Mouse (Mus musculus): ENCODE measurements around the gene Mecom.

Mecom gene

DNA sequence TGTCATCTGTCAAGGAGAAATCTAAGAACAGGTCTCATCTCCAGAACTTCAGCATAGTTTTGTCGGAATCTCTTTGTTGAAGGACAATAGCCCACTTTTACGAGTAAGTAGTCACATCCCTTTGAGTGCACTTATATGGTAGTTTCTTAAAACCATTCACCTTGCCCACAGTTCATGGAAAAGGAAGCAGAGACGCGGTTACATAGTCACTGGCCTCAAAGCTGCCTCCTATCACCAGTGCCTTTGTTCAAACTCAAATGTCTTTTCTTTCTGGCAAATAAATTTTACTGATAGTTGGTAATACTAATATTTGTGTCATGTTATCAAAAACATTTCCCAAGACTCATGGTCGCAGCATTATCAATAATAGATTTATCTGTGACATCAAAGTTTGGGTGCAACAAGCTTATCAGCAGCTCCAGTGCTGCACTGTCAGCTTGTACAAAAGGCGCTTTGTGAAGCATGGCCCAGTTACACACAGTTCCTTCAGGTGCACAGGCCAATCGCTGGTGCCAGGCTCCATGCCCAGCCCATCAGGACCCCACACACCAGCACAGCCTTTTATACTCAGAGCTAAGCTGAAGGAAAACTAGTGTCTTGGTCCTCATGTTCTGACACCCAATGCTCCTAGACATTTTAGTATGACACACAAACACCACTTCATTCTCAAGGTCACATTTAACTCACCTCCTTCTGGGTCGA lies 399.3 kb downstream of the Mecom start:
- DNase-seq (ENCODE audit: low spot score in 2 of 2): no peak

- no peak for DNase-seq (ENCODE audit: low spot score in 2 of 2)
Measured at GRCm38 (mm10) chr3:30145051-30145450, 402.8 kb downstream of the Mecom start.

DNA sequence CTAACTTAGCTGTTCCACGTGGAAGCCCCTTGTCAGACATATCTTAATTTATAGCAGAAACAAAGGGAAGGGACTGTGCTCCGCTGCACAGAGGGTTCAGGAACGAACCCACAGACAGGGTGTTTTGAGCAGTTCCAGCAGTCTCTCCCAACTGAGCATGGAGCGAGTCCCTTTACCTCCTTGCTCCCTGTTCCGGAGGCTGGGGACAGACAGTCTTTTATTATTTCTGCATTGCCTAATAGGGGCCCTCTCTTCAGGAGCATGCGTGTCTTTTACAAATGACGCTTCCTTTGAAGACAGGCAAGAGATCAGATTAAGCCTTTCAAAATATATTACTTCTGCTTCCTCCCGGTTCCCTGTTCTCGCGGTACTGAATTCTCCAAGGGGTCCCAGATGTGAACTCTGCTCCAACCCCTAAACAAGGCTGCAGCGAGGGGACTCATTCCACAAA lies 403.8 kb downstream of the Mecom start:
- no peak for DNase-seq (ENCODE audit: low spot score in 2 of 2)

DNA sequence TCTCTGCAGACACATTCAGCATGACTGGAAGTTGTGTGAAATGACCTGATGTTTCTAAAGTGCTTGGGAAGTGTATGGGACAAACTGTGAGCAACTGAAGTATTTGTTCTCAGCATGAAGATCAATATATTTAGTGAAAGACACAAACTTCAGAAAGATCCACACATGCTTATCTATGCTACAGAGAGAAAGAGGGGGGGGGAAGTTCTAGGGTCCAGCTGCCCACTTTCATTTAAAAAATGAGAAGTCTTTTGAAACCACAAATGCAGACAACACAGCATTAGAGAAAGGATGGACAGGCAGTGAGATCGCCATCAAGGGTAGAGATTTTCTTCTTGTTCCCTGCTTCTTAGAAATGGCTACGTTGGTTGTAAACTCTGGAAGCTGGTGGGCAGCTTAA lies 404.4 kb downstream of the Mecom start:
- DNase-seq (ENCODE audit: low spot score in 2 of 2): no peak

GRCm38 (mm10) chr3:30140349-30140748 lies 407.5 kb downstream of the Mecom start:
- DNase-seq (ENCODE audit: low spot score in 2 of 2): no peak

- peak in 1 of 2 experiments; percentile 2 for DNase-seq (ENCODE audit: low spot score in 2 of 2)
Measured at GRCm38 (mm10) chr3:30139678-30140077, 408.1 kb downstream of the Mecom start.

GRCm38 (mm10) chr3:30138588-30138987 lies 409.2 kb downstream of the Mecom start:
- DNase-seq (ENCODE audit: low spot score in 2 of 2): no peak

DNA sequence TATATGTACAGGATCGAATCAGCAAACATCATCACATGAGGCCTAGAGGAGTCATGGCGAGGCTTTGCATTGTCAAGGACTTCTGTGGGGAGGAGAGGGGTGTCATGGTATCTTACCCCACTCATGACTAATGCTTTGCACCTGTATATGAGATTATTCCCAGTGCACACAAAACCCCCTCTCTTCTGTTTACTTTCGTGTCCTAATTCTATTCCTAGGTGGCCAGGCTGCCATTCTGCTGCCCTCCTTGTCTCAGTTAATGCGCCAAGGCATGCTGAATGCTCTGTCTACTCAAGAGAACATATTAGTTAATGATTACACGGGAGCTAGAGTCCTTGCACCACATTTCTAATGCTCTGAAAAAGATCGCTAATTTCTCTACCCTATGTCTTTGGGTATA lies 412.0 kb downstream of the Mecom start:
- no peak for DNase-seq (ENCODE audit: low spot score in 2 of 2)

GRCm38 (mm10) chr3:30135119-30135518 lies 412.7 kb downstream of the Mecom start:
- no peak for DNase-seq (ENCODE audit: low spot score in 2 of 2)

DNA sequence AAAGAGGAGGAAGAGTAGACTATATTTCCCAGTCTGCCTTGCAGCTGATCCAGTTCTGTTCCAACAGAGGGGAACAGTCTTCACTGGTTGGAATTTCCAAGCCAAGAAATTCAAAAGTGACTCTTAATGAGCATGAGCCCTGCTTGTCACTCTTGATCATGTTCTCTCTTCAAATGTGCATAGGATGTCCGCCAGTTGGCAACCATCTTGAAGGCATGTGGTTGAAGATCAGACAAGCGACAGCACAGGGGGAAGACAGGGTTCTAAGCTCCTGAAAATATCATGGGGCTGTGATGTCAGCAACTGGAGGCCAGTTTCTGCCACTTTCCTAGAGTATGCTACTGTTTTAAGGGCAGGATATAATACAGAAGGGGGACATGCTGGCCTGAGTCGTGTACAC lies 414.8 kb downstream of the Mecom start:
- no peak for DNase-seq (ENCODE audit: low spot score in 2 of 2)

DNA sequence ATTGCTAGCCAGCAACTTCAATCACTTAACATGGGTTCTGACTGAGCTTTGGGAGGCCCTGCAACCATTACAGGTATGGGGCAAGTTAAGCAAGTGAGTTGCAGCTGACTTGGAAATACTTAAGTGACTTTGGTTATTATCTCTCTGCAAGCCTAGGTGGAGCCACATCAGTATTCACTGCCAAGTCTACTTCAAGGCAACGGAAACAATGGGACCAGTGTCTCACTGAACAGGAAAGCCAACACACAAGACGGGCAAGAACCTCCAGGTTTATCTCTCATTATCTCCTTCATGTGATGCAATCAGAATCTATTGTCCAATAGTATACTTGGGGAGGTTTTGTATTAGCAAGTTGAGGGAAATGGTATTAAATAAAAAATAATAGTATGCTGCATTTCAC lies 415.4 kb downstream of the Mecom start:
- DNase-seq (ENCODE audit: low spot score in 2 of 2): no peak

GRCm38 (mm10) chr3:30130495-30130894 lies 417.3 kb downstream of the Mecom start:
- no peak for DNase-seq (ENCODE audit: low spot score in 2 of 2)

GRCm38 (mm10) chr3:30122618-30123017 lies 425.2 kb downstream of the Mecom start:
- no peak for DNase-seq (ENCODE audit: low spot score in 2 of 2)

DNA sequence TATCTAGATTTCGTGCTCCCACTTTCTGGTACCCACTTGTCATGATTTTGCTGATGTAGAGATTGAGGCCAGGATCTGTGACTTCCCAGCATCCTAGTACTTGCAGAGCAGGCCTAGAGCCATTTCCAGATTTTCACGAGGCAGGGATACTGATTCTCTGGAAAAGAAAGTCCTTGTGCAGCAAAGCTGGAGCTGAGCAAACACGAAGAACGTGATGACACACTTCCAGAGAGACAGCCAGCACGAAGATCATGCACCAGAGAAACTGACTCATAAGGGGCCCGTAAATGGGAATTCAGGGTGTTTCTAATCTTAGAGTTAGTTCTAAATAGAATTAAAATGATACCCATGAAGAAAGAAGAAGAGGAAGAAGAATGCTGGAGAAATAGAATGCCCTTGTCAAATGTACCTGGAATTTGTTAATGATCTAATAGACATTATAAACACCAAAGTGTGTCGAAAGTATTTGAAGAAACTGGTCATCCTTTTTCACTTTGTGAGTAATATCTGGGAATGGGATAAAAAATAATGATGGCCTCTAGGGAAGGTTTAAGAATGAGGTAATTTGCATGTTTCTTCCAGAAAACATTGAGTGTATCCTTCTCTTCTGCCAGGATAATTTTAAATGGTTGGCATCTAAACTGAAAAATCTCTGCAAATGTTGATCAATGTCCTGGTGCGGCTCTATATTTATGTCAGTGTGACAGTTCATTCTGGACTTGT lies 426.9 kb downstream of the Mecom start:
- peak in 1 of 2 experiments; percentile 10 for DNase-seq (ENCODE audit: low spot score in 2 of 2)

- no peak for DNase-seq (ENCODE audit: low spot score in 2 of 2)
Measured at GRCm38 (mm10) chr3:30118594-30119297, 429.1 kb downstream of the Mecom start.

DNA sequence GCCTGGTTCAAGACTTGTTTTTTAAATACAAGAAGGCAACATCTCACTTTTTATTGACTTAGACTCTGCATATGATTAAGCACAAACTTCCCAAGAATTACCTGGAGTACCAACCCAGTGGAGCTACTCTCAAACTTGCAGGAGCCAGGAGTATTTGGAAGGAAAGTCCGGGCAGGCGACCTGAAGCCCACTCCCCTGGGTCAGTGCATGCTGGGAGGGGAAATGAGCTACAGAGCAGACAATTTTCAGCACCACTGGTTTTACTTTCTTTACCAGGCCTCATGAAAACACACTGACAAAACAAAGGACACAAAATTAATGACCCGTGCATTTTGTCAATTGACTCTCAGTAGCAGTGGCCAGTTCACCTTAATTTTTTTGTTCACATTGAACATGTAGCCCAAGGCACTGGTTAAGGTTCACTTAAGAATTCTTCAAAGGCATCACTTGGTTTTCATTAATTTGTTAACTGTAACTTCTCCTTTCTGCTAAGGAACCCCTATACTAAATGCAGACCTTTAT lies 434.5 kb downstream of the Mecom start:
- no peak for DNase-seq (ENCODE audit: low spot score in 2 of 2)

GRCm38 (mm10) chr3:30107945-30108670 lies 439.7 kb downstream of the Mecom start:
- DNase-seq (ENCODE audit: low spot score in 2 of 2): no peak

- no peak for DNase-seq (ENCODE audit: low spot score in 2 of 2)
Measured at GRCm38 (mm10) chr3:30106481-30106880, 441.3 kb downstream of the Mecom start.

GRCm38 (mm10) chr3:30105859-30106258 lies 441.9 kb downstream of the Mecom start:
- DNase-seq (ENCODE audit: low spot score in 2 of 2): no peak

GRCm38 (mm10) chr3:30105194-30105823 lies 442.5 kb downstream of the Mecom start:
- no peak for DNase-seq (ENCODE audit: low spot score in 2 of 2)

DNA sequence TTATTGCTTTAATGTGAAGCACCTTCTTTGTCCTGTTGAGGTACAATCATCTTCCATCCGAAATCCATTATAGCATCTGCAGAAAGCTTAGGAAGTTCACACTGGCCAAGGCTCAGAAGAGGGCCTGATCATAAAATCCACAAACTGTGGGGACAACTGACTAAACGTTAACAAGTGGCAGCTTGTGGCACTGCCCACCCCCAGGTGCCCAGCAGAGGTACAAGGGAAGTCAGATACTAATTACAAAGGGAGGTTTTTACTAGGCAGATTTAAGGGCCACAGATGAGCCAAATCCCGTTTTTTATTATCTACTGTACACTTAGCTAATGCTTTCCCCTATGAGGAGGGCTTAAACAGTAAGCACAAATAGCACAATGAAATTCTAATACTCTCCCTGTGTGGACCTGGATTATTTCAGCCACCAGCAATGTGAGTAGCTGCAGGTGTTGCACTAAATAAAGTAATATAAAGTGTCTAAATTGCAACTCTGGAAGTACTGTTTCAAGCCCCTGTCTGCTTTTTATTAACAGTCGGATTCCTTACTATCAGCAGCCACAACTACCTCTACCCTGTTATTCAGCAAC lies 443.2 kb downstream of the Mecom start:
- DNase-seq (ENCODE audit: low spot score in 2 of 2): no peak
